Mouse (Mus musculus) cortical plate, adult 2 months (tissue): ENCODE results near the gene Cog4. TPM values are rescaled to one million over a fixed set of nuclear protein-coding genes. Genes with fewer than 3 reads are reported as not detected.

Experiments used
- H3K27ac ChIP-seq: fragments of 200-500 bp; 2 replicates; pipeline ENCODE4 v1.5.1; 2012; ENCODE audit warnings: low read length, control low read depth, inconsistent platforms; ENCODE audit not compliant: insufficient read depth
- H3K4me1 ChIP-seq: fragments of 200-500 bp; 2 replicates; pipeline ENCODE4 v1.6.1; 2011; ENCODE audit warnings: low read length; ENCODE audit not compliant: control insufficient read depth, insufficient read depth
- H3K4me3 ChIP-seq: fragments of 200-500 bp; 2 replicates; pipeline ENCODE4 v1.5.1; 2011; ENCODE audit warnings: mild to moderate bottlenecking, low read length, control low read depth; ENCODE audit not compliant: insufficient read depth
- CTCF ChIP-seq: fragments of 200-500 bp; IDR thresholded peaks from 2 replicates; pipeline ENCODE4 v1.5.1; 2011; ENCODE audit warnings: mild to moderate bottlenecking, control low read depth, low read length; ENCODE audit not compliant: insufficient read depth; ENCODE audit errors: extremely low read depth
- POLR2A ChIP-seq: fragments of 200-500 bp; IDR thresholded peaks from 2 replicates; pipeline ENCODE4 v1.6.1; 2011; ENCODE audit warnings: mild to moderate bottlenecking, low read length, control low read depth; ENCODE audit not compliant: insufficient read depth; ENCODE audit errors: extremely low read depth
- polyA plus RNA-seq: library from polyadenylated mRNA; depleted of rRNA; stranded (reverse); fragments of >200 nt; gene quantifications from 2 replicates; pipeline ENCODE4 v1.2.3, GENCODE M21; 2012

Gene Cog4
- polyA plus RNA-seq, 1 experiment, result 41.8 TPM

GRCm38 (mm10) chr8:110810481-110811065, 35.8 kb upstream of the Cog4 start:
- H3K4me3 ChIP-seq, result no peak overlapping the region
- no peaks in the 10 kb centered on the region for H3K4me1 ChIP-seq
- no peak overlapping the region for H3K27ac ChIP-seq
- TF ChIP-seq CTCF (no peak), POLR2A (no peak)

- Histone ChIP-seq H3K4me1 (no peaks in the 10 kb centered on the region), H3K4me3 (no peak overlapping the region), H3K27ac (no peak overlapping the region)
- TF ChIP-seq CTCF, result no peak
- no peak for TF ChIP-seq POLR2A
These were observed 35.3 kb upstream of the Cog4 start for GRCm38 (mm10) chr8:110811116-110811515.

GRCm38 (mm10) chr8:110811793-110812192, 34.6 kb upstream of the Cog4 start:
- H3K4me3 ChIP-seq, result no peak overlapping the region
- H3K4me1 ChIP-seq, result no peaks in the 10 kb centered on the region
- no peak overlapping the region for H3K27ac ChIP-seq
- TF ChIP-seq POLR2A (no peak), CTCF (no peak)

- TF ChIP-seq CTCF, result no peak
- TF ChIP-seq POLR2A, result no peak
- no peaks in the 10 kb centered on the region for H3K4me1 ChIP-seq
- H3K27ac ChIP-seq, result no peak overlapping the region
- H3K4me3 ChIP-seq, result no peak overlapping the region
These were observed 33.9 kb upstream of the Cog4 start for GRCm38 (mm10) chr8:110812349-110813080.

GRCm38 (mm10) chr8:110813081-110813812, 33.2 kb upstream of the Cog4 start:
- H3K4me1 ChIP-seq, result no peaks in the 10 kb centered on the region
- TF ChIP-seq POLR2A (no peak), CTCF (no peak)
- H3K4me3 ChIP-seq, result no peak overlapping the region
- H3K27ac ChIP-seq, result no peak overlapping the region

GRCm38 (mm10) chr8:110815308-110815707, 31.1 kb upstream of the Cog4 start:
- no peak for TF ChIP-seq CTCF
- TF ChIP-seq POLR2A, result no peak
- H3K4me1 ChIP-seq, result no peaks in the 10 kb centered on the region
- H3K27ac ChIP-seq, result no peak overlapping the region
- H3K4me3 ChIP-seq, result no peak overlapping the region

GRCm38 (mm10) chr8:110816990-110817389, 29.4 kb upstream of the Cog4 start:
- H3K27ac ChIP-seq, result no peak overlapping the region
- TF ChIP-seq POLR2A (no peak), CTCF (no peak)

GRCm38 (mm10) chr8:110818593-110818992, 27.8 kb upstream of the Cog4 start:
- TF ChIP-seq CTCF (0 out of 2 replicates have a peak, but pooled peaks have one; percentile 2), POLR2A (no peak)
- no peak overlapping the region for H3K4me3 ChIP-seq
- H3K4me1 ChIP-seq, result no peaks in the 10 kb centered on the region
- no peak overlapping the region for H3K27ac ChIP-seq

More at GRCm38 (mm10) chr8:110816990-110817389, 29.4 kb upstream of the Cog4 start:
- Histone ChIP-seq H3K4me1 (no peaks in the 10 kb centered on the region), H3K4me3 (no peak overlapping the region)

GRCm38 (mm10) chr8:110820257-110820656, 26.1 kb upstream of the Cog4 start:
- no peak overlapping the region for H3K27ac ChIP-seq
- H3K4me3 ChIP-seq, result no peak overlapping the region
- H3K4me1 ChIP-seq, result no peaks in the 10 kb centered on the region
- no peak for TF ChIP-seq POLR2A
- no peak for TF ChIP-seq CTCF

GRCm38 (mm10) chr8:110821960-110822359, 24.4 kb upstream of the Cog4 start:
- H3K4me1 ChIP-seq, result no peaks in the 10 kb centered on the region
- no peak for TF ChIP-seq POLR2A
- no peak for TF ChIP-seq CTCF
- H3K27ac ChIP-seq, result no peak overlapping the region
- no peak overlapping the region for H3K4me3 ChIP-seq
